ENCODE assay signal across 8 mouse cellular contexts in the genomic region with DNA sequence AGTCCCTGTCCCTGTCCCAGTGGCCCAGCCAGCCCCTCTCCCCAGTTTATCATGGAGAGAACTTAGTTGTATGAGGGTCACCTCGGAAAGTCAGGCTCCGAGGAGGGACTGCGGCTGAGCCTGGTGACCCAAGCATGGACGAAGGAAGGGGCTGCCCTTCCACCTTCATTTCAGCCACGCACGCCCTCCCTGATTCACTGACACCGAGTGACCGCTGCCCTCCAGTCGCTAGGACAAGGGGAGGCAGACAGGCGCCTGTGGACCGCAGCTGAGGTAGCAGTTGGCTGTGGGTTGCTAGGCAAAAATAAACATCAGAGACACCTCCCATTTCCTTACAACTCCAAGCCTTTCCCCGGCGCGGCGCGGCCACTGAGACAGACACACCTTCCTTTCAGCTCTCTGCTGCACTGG. TPM values are rescaled to one million over a fixed set of nuclear protein-coding genes. Genes with fewer than 3 reads are reported as not detected.
A peak's percentile ranks its signal among the peaks of the same experiment; 100 is the strongest.
DNase-seq lines count a peak whose midpoint lies in the region; ATAC-seq and TF ChIP-seq lines count a peak whose summit lies in the region.

No protein-coding gene starts in this region.

- DNase-seq in A20 (ENCODE audit: low read depth, low spot score), result peak; percentile 71
- peak; percentile 85 for DNase-seq in adrenal gland, postnatal 14 days
- DNase-seq in kidney, postnatal 0 days (ENCODE audit: low spot score), result peak; percentile 92
- DNase-seq in naive thymus-derived CD4-positive, alpha-beta T cell, adult 2 months (ENCODE audit: low read depth), result peak; percentile 90
- peak; percentile 88 for DNase-seq in stomach, postnatal 0 days (ENCODE audit: low spot score)

- peak overlapping the region; percentile 52 for H3K4me3 ChIP-seq in embryonic fibroblast, embryonic 13.5 days (ENCODE audit: insufficient read depth, low read length)
- peak overlapping the region; percentile 92 for H3K4me3 ChIP-seq in heart, embryonic 12.5 days
- H3K4me3 ChIP-seq in kidney, postnatal 0 days (replicated peaks; ENCODE audit: low read depth, low read length), result peak overlapping the region; percentile 86
- peak overlapping the region; percentile 82 for H3K4me3 ChIP-seq in liver, embryonic 12.5 days
- H3K4me3 ChIP-seq in stomach, postnatal 0 days (ENCODE audit: low read depth, low read length), result peak overlapping the region; percentile 96

- no peaks in the 10 kb centered on the region for H3K27me3 ChIP-seq in heart, embryonic 12.5 days (replicated peaks)
- no peaks in the 10 kb centered on the region for H3K27me3 ChIP-seq in kidney, postnatal 0 days (ENCODE audit: insufficient read depth, low read length)
- peaks cover 18% of the 10 kb centered on the region for H3K27me3 ChIP-seq in liver, embryonic 12.5 days (replicated peaks)
- H3K27me3 ChIP-seq in stomach, postnatal 0 days (ENCODE audit: control insufficient read depth, insufficient read depth, low read length), result no peaks in the 10 kb centered on the region

- ATAC-seq in heart, embryonic 12.5 days (ENCODE audit: insufficient number of reproducible peaks, low FRiP score), result peak; percentile 72
- ATAC-seq in kidney, postnatal 0 days (replicated peaks; ENCODE audit: low FRiP score, low read depth), result peak; percentile 77
- ATAC-seq in liver, embryonic 12.5 days, result peak; percentile 62
- peak; percentile 86 for ATAC-seq in stomach, postnatal 0 days (ENCODE audit: low FRiP score, low TSS enrichment)

- peaks cover 5% of the 10 kb centered on the region; the same call in 1 of the 2 replicates for H3K9me3 ChIP-seq in heart, embryonic 12.5 days (replicated peaks)
- no peaks in the 10 kb centered on the region for H3K9me3 ChIP-seq in kidney, postnatal 0 days (replicated peaks; ENCODE audit: low read length)
- H3K9me3 ChIP-seq in liver, embryonic 12.5 days (replicated peaks), result no peaks in the 10 kb centered on the region
- no peaks in the 10 kb centered on the region for H3K9me3 ChIP-seq in stomach, postnatal 0 days (ENCODE audit: control insufficient read depth, low read length)

- TF ChIP-seq POLR2A in embryonic fibroblast, embryonic 13.5 days (IDR thresholded peaks at IDR 0.05; ENCODE audit: low read depth, low read length), result peak; percentile 1; the same call in 1 of the 2 replicates

- peak overlapping the region; percentile 94 for H3K4me2 ChIP-seq in heart, embryonic 12.5 days
- H3K4me2 ChIP-seq in kidney, postnatal 0 days (ENCODE audit: low read length), result peak overlapping the region; percentile 86
- H3K4me2 ChIP-seq in liver, embryonic 12.5 days, result peak overlapping the region; percentile 97
- H3K4me2 ChIP-seq in stomach, postnatal 0 days (replicated peaks; ENCODE audit: low read depth), result peak overlapping the region; percentile 98

- peak overlapping the region; percentile 98 for H3K9ac ChIP-seq in heart, embryonic 12.5 days
- peak overlapping the region; percentile 99 for H3K9ac ChIP-seq in kidney, postnatal 0 days (ENCODE audit: low read depth, low read length)
- peak overlapping the region; percentile 88 for H3K9ac ChIP-seq in liver, embryonic 12.5 days
- peak overlapping the region; percentile 69 for H3K9ac ChIP-seq in stomach, postnatal 0 days (ENCODE audit: low read length)

- H3K36me3 ChIP-seq in heart, embryonic 12.5 days, result peaks cover 10% of the 10 kb centered on the region
- H3K36me3 ChIP-seq in kidney, postnatal 0 days (ENCODE audit: insufficient read depth, low read length), result peaks cover 6% of the 10 kb centered on the region; the same call in 1 of the 2 replicates
- H3K36me3 ChIP-seq in liver, embryonic 12.5 days, result peaks cover 13% of the 10 kb centered on the region
- H3K36me3 ChIP-seq in stomach, postnatal 0 days (ENCODE audit: control insufficient read depth, insufficient read depth, low read length), result peaks cover 4% of the 10 kb centered on the region; the same call in 1 of the 2 replicates

- peak overlapping the region; percentile 3; the same call in 1 of the 2 replicates for H3K27ac ChIP-seq in embryonic fibroblast, embryonic 13.5 days (ENCODE audit: insufficient read depth, low read length)
- peak overlapping the region; percentile 96 for H3K27ac ChIP-seq in heart, embryonic 12.5 days (ENCODE audit: poor library complexity, severe bottlenecking)
- peak overlapping the region; percentile 98 for H3K27ac ChIP-seq in kidney, postnatal 0 days
- peak overlapping the region; percentile 79 for H3K27ac ChIP-seq in liver, embryonic 12.5 days
- H3K27ac ChIP-seq in stomach, postnatal 0 days (replicated peaks), result peak overlapping the region; percentile 98

- TF ChIP-seq CTCF in embryonic fibroblast, embryonic 13.5 days (IDR thresholded peaks at IDR 0.05; ENCODE audit: borderline replicate concordance, insufficient read depth, low read length), result no peak
- TF ChIP-seq CTCF in kidney, postnatal 0 days (IDR thresholded peaks at IDR 0.05; ENCODE audit: low read depth), result no peak
- no peak for TF ChIP-seq CTCF in stomach, postnatal 0 days (IDR thresholded peaks at IDR 0.05; ENCODE audit: low read depth)

- peaks cover 4% of the 10 kb centered on the region; the same call in 1 of the 2 replicates for H3K4me1 ChIP-seq in embryonic fibroblast, embryonic 13.5 days (ENCODE audit: control insufficient read depth, insufficient read depth, low read length)
- H3K4me1 ChIP-seq in heart, embryonic 12.5 days (replicated peaks), result peaks cover 32% of the 10 kb centered on the region
- peaks cover 12% of the 10 kb centered on the region for H3K4me1 ChIP-seq in kidney, postnatal 0 days (replicated peaks; ENCODE audit: insufficient read depth, low read length)
- peaks cover 39% of the 10 kb centered on the region for H3K4me1 ChIP-seq in liver, embryonic 12.5 days
- peaks cover 7% of the 10 kb centered on the region; the same call in 1 of the 2 replicates for H3K4me1 ChIP-seq in stomach, postnatal 0 days (replicated peaks; ENCODE audit: control insufficient read depth, insufficient read depth)

- TF ChIP-seq EP300 in stomach, postnatal 0 days (optimal IDR thresholded peaks at IDR 0.05), result no peak

- WGBS in heart, embryonic 12.5 days, result under 1% methylated on average over 16 of the region's 16 CpGs
- 0% methylated on average over 16 of the region's 16 CpGs for WGBS in kidney, postnatal 0 days
- WGBS in liver, embryonic 12.5 days (ENCODE audit: insufficient replicate concordance), result under 1% methylated on average over 16 of the region's 16 CpGs
- WGBS in stomach, postnatal 0 days, result 0% methylated on average over 16 of the region's 16 CpGs

RNA-seq across cellular contexts. Expression of a gene that starts 0.4 kb away (rescaled TPM):
- total RNA-seq in adrenal gland, postnatal 14 days (2021), result 39.8 and 43.0 TPM in 2 replicates
- 34.9 and 42.7 TPM in 2 replicates for polyA plus RNA-seq in embryonic fibroblast, embryonic 13.5 days (2011; ENCODE audit: insufficient read length, low read depth, missing spikeins)
- polyA plus RNA-seq in heart, embryonic 12.5 days (2016; fragmentation: Nextera tagmentation; extraction: Ambion mirVana), result 13.3 and 14.6 TPM in 2 replicates
- polyA plus RNA-seq in kidney, postnatal 0 days (2015; fragmentation: Nextera tagmentation; extraction: Ambion mirVana), result 8.5 TPM in 2 replicates
- polyA plus RNA-seq in liver, embryonic 12.5 days (2016; fragmentation: Nextera tagmentation; extraction: Ambion mirVana), result 2.9 and 3.5 TPM in 2 replicates
- 6.4 and 7.3 TPM in 2 replicates for polyA plus RNA-seq in stomach, postnatal 0 days (2015; fragmentation: Nextera tagmentation; extraction: Ambion mirVana)

Comparison
In these comparisons a context has a peak if more than half of its experiments do, and no peak if none do; other contexts are left out.
1. Peak in every context shown above with its lines: DNase-seq, ATAC-seq, H3K4me3 ChIP-seq and H3K27ac ChIP-seq.
2. H3K27ac ChIP-seq: peak in every context shown above with its lines; median percentile 98 in kidney, postnatal 0 days; 98 in stomach, postnatal 0 days; 96 in heart, embryonic 12.5 days; 79 in liver, embryonic 12.5 days; 3 in embryonic fibroblast, embryonic 13.5 days.